Mouse (Mus musculus) adrenal gland, postnatal 4 days (tissue): ENCODE measurements around the gene Pus7l. TPM values are rescaled to one million over a fixed set of nuclear protein-coding genes. Genes with fewer than 3 reads are reported as not detected.

Source experiments
- DNase-seq, 2 experiments: peaks; one replicate each; pipeline ENCODE4 v3.0.0; 2021 to 2022; ENCODE audit warnings: low spot score in 2 of 2, mixed read lengths in 2 of 2
- total RNA-seq, 2 experiments: library from RNA; stranded (reverse); gene quantifications; 2 replicates each; pipeline ENCODE4 v1.2.3; 2021

Pus7l gene
- total RNA-seq, 2 experiments from 2014 or later = 6.1 to 6.7 TPM

DNA sequence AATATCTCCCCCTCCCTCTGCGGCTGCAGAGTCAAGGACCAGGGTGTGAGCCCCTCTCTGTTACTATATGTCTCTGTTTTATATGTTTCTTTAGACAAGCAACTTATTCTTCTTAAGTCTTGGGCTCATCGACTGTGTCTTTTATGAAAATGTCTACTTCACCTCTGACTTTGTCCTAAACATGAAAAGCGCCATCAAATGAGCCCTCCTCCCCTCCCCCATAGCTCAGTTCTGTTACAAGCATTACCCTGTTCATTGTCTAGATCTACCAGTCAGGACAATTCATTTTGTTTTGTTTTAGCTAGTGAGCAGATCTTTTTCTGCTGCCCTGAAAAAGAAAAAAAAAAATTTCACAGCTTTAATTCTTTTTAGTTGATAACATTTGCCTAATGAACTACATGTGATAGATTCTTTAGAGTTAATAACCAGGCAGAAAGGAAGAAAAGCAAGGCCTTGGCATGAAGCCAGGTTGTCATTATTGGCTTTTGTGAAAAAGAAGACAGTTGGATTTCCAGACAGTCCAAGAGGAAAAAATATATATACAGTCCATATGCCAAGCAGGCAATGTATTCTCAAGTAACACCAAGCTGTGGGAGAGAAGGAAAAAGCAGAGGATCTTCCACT lies 63.7 kb downstream of the Pus7l start:
- no peak for DNase-seq

- no peak for DNase-seq
These were observed 64.6 kb downstream of the Pus7l start for GRCm38 (mm10) chr15:94478706-94479105.

GRCm38 (mm10) chr15:94477287-94477686 lies 66.1 kb downstream of the Pus7l start:
- DNase-seq = no peak

DNA sequence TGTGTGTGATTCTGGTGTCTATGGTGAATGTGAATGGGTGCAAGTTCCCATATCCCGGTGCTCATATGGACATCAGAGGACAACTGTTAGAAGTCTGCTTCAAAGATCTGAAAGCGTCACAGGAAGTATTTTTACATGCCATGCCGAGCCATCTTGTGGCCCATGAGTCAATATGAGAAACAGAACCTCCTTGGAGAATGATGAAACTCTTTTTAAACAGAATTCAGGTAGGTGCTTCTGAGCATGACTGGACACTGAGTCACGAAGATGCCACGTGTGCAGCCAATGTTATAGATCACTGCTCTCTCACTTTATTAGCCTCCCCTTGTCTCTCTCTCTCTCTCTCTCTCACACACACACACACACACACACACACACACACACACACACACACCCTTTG lies 67.4 kb downstream of the Pus7l start:
- no peak for DNase-seq

Other genes with a start within 250 kb of the Pus7l start
- 1 to 10 TPM; 3.6 to 3.7 TPM for gene Adamts20, start 78.1 kb downstream of the Pus7l start, total RNA-seq
- 10 to 100 TPM; 14.6 to 14.9 TPM for gene Irak4, start 96 bp upstream of the Pus7l start, total RNA-seq
- 10 to 100 TPM; 74.1 to 83.6 TPM for gene Twf1, start 46.3 kb upstream of the Pus7l start, total RNA-seq
- gene Tmem117, start 85.7 kb upstream of the Pus7l start, total RNA-seq = 1 to 10 TPM; 6.3 to 7.9 TPM